Mouse (Mus musculus): ENCODE data around the gene Snn.

DNA sequence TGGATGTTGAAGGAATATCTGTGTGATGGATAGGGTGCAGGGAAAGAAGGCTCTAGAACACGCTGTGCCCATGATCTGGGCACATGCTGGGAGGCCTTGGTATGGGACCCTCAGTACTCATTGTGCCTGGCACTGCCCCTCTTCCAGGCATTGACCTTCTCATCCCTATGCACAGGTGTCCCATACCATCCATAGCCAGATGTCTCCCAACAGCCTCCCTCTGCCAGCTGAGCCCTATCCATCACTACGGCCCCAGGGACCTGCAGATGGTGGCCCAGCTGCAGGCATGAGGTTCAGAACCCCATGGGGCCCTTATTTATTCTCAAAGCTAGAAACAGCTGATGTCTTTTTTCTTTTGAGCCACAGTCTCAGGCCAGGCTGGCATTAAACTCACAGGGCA is 20.1 kb upstream of the Snn start:
- TF ChIP-seq CTCF (conservative IDR thresholded peaks at IDR 0.05; ENCODE audit: insufficient read depth, insufficient read length, low read depth, low read length) (no peak), POLR2A (IDR thresholded peaks at IDR 0.05; ENCODE audit: low read depth, low read length) (no peak)

Measured in kidney, adult 2 months (tissue).